Mouse (Mus musculus) ZHBTc4 (cell line): ENCODE results near the gene Pik3cb.

Experiments used
- DNase-seq: peaks from one replicate; pipeline ENCODE4 v3.0.0-alpha.2; 2011; ENCODE audit warnings: low read depth, low spot score

Gene Pik3cb

DNA sequence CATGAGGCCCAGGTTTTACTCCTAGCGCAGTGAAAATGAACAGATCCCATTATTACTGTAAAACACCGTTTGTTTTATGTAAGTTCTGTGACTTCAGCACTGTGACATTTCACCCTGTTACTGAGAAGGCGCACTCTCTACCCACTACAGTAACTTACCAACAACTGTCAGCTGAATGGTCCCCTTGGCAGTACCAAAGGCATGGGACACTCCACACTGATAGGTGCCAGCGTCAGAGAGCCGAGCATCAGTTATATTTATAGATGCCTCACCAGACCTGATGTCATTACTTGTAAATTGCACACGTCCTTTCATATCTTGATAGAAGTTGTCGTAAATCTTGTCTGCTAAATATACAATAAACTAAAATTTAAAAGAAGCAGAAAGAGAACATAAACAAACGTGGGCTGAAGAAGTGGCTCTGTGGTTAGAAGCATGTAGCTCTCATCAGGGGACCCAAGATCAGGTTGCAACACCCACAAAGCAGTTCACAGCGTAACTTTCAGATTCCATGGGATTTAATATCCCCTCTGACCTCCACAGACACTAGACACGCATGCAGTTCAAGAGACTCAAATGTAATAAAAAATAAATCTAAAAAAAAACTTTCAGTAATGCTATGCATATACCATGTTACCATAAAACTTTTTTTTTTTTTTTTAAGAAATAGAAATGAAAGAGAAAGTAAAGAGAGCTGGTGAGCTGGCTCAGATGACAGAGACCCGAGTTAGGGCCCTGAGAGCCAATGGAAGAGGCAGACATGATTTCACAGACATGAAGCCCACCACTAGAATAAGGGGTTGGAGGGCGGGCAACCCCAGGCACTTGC, 131.1 kb downstream of the Pik3cb start:
- DNase-seq = no peak

DNA sequence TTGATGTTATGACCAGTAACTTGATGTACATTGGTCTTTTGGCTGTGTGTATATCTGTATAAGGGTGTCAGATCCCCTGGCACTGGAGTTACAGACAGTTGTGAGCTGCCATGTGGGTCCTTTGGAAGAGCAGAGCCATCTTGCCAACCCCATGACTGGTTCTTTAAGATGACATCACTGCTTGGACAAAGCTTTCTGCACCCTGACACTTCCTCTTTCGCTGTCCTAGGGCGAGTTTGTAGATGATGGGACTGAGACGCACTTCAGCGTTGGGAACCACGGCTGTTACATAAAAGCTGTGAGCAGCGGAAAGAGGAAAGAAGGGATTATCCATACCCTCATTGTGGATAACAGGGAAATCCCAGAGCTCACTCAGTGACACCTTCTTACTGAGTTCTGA, 139.1 kb downstream of the Pik3cb start:
- no peak for DNase-seq

DNA sequence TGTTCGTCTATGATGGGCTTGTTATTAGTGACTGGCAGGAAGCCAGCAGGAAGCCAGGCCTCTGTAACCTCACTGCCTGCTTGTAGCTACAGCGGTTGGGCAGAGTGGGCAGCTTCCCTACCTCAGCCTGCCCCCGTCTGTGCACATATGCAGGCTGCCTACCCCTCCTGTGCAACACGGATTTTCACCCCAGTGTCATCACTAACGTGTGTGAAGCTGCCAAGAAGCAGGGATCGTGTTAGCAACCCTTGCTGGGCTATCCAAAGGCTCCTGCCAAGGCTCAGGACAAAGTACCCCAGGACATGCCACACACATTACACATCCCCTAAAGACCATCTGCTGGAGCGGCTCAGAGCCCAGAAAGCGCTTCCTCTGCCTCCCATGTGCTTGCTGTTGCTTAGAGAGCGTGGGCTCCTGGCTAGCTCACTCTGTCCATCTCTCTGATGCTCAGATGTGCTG, 140.5 kb downstream of the Pik3cb start:
- DNase-seq = no peak

GRCm38 (mm10) chr9:98994103-98994502, 146.3 kb downstream of the Pik3cb start:
- no peak for DNase-seq

DNA sequence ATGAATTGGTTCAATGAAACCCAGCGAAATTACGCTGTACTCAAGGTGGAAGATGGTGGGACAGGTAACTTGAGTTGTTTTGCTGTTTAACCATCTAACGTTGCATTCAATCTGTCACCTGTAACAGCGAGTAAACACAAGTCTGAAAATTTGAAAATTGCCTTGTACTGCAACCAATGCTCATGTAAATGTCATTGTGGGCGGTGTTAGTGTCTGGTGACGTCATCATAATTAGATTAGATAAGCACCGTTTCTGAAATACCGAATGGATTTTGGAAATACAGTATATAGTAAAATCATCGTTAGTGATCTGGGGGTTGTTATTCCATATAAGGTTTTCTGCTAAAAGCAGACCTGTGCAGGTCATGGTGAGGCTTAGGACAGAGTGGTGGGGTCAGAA, 153.3 kb downstream of the Pik3cb start:
- no peak for DNase-seq
